Mouse (Mus musculus): Measurements from ENCODE around the gene Nbeal2. TPM values are rescaled to one million over a fixed set of nuclear protein-coding genes. Genes with fewer than 3 reads are reported as not detected.

Nbeal2 gene
- polyA plus RNA-seq, 1 experiment from 2014 or later, result 3.6 TPM

- DNase-seq (peak; percentile 64), ATAC-seq (ENCODE audit: low FRiP score, low TSS enrichment) (no peak)
- no peak overlapping the region for H3K4me3 ChIP-seq (replicated peaks; ENCODE audit: low read depth, low read length)
- H3K36me3 ChIP-seq (ENCODE audit: control insufficient read depth, insufficient read depth, low read length), result no peaks in the 10 kb centered on the region
- no peak overlapping the region for H3K9ac ChIP-seq (replicated peaks; ENCODE audit: low read length)
- peaks cover 38% of the 10 kb centered on the region for H3K4me1 ChIP-seq (ENCODE audit: control insufficient read depth, insufficient read depth, low read length)
- H3K4me2 ChIP-seq (ENCODE audit: low read length), result no peak overlapping the region
- H3K27me3 ChIP-seq (ENCODE audit: control insufficient read depth, insufficient read depth, low read length), result no peaks in the 10 kb centered on the region
- WGBS, result 50% methylated on average over 9 of the region's 9 CpGs
- H3K27ac ChIP-seq (replicated peaks; ENCODE audit: low read depth, low read length), result peak overlapping the region; percentile 49; the same call in 1 of the 2 replicates
- H3K9me3 ChIP-seq (ENCODE audit: control insufficient read depth, low read length), result no peaks in the 10 kb centered on the region
Observed at GRCm38 (mm10) chr9:110681817-110682216, 27.9 kb upstream of the Nbeal2 start.

- no peak overlapping the region; the same call in 1 of the 2 replicates for H3K27ac ChIP-seq (replicated peaks; ENCODE audit: low read depth, low read length)
- no peak for DNase-seq
- no peaks in the 10 kb centered on the region for H3K36me3 ChIP-seq (ENCODE audit: control insufficient read depth, insufficient read depth, low read length)
- H3K27me3 ChIP-seq (ENCODE audit: control insufficient read depth, insufficient read depth, low read length), result no peaks in the 10 kb centered on the region
- WGBS, result 93% methylated on average over 7 of the region's 7 CpGs
- H3K9ac ChIP-seq (replicated peaks; ENCODE audit: low read length), result no peak overlapping the region
- peaks cover 38% of the 10 kb centered on the region for H3K4me1 ChIP-seq (ENCODE audit: control insufficient read depth, insufficient read depth, low read length)
- H3K9me3 ChIP-seq (ENCODE audit: control insufficient read depth, low read length), result no peaks in the 10 kb centered on the region
- H3K4me3 ChIP-seq (replicated peaks; ENCODE audit: low read depth, low read length), result no peak overlapping the region
- no peak overlapping the region for H3K4me2 ChIP-seq (ENCODE audit: low read length)
- ATAC-seq (ENCODE audit: low FRiP score, low TSS enrichment), result no peak
Observed at GRCm38 (mm10) chr9:110680736-110681507, 27.0 kb upstream of the Nbeal2 start.

GRCm38 (mm10) chr9:110678886-110679285, 24.9 kb upstream of the Nbeal2 start:
- no peak for ATAC-seq (ENCODE audit: low FRiP score, low TSS enrichment)
- Histone ChIP-seq H3K4me2 (ENCODE audit: low read length) (no peak overlapping the region), H3K4me3 (replicated peaks; ENCODE audit: low read depth, low read length) (no peak overlapping the region), H3K9ac (replicated peaks; ENCODE audit: low read length) (no peak overlapping the region), H3K36me3 (ENCODE audit: control insufficient read depth, insufficient read depth, low read length) (no peaks in the 10 kb centered on the region), H3K27me3 (ENCODE audit: control insufficient read depth, insufficient read depth, low read length) (no peaks in the 10 kb centered on the region), H3K9me3 (ENCODE audit: control insufficient read depth, low read length) (no peaks in the 10 kb centered on the region), H3K27ac (replicated peaks; ENCODE audit: low read depth, low read length) (no peak overlapping the region), H3K4me1 (ENCODE audit: control insufficient read depth, insufficient read depth, low read length) (peaks cover 20% of the 10 kb centered on the region)
- no peak for DNase-seq
- WGBS, result 69% methylated on average over 5 of the region's 5 CpGs

GRCm38 (mm10) chr9:110676492-110676911, 22.5 kb upstream of the Nbeal2 start:
- Histone ChIP-seq H3K27ac (replicated peaks; ENCODE audit: low read depth, low read length) (no peak overlapping the region), H3K9ac (replicated peaks; ENCODE audit: low read length) (no peak overlapping the region), H3K27me3 (ENCODE audit: control insufficient read depth, insufficient read depth, low read length) (no peaks in the 10 kb centered on the region), H3K9me3 (ENCODE audit: control insufficient read depth, low read length) (no peaks in the 10 kb centered on the region), H3K4me1 (ENCODE audit: control insufficient read depth, insufficient read depth, low read length) (0 out of 2 replicates have a peak, but pooled peaks cover 3% of the 10 kb centered on the region), H3K36me3 (ENCODE audit: control insufficient read depth, insufficient read depth, low read length) (no peaks in the 10 kb centered on the region), H3K4me3 (replicated peaks; ENCODE audit: low read depth, low read length) (no peak overlapping the region), H3K4me2 (ENCODE audit: low read length) (no peak overlapping the region)
- no peak for ATAC-seq (ENCODE audit: low FRiP score, low TSS enrichment)
- DNase-seq, result no peak
- WGBS, result 89% methylated on average over 8 of the region's 8 CpGs

- 57% methylated on average over 10 of the region's 10 CpGs for WGBS
- DNase-seq, result no peak
- H3K4me3 ChIP-seq (replicated peaks; ENCODE audit: low read depth, low read length), result no peak overlapping the region
- no peak overlapping the region for H3K9ac ChIP-seq (replicated peaks; ENCODE audit: low read length)
- peaks cover 2% of the 10 kb centered on the region; the same call in 1 of the 2 replicates for H3K36me3 ChIP-seq (ENCODE audit: control insufficient read depth, insufficient read depth, low read length)
- no peak overlapping the region for H3K27ac ChIP-seq (replicated peaks; ENCODE audit: low read depth, low read length)
- H3K27me3 ChIP-seq (ENCODE audit: control insufficient read depth, insufficient read depth, low read length), result no peaks in the 10 kb centered on the region
- H3K4me1 ChIP-seq (ENCODE audit: control insufficient read depth, insufficient read depth, low read length), result 0 out of 2 replicates have a peak, but pooled peaks cover 3% of the 10 kb centered on the region
- no peaks in the 10 kb centered on the region for H3K9me3 ChIP-seq (ENCODE audit: control insufficient read depth, low read length)
- H3K4me2 ChIP-seq (ENCODE audit: low read length), result no peak overlapping the region
- ATAC-seq (ENCODE audit: low FRiP score, low TSS enrichment), result no peak
Observed at GRCm38 (mm10) chr9:110673107-110673752, 19.3 kb upstream of the Nbeal2 start.

GRCm38 (mm10) chr9:110672462-110673106, 18.6 kb upstream of the Nbeal2 start:
- H3K27ac ChIP-seq (replicated peaks; ENCODE audit: low read depth, low read length), result no peak overlapping the region
- 59% methylated on average over 7 of the region's 7 CpGs for WGBS

GRCm38 (mm10) chr9:110669785-110670184, 15.8 kb upstream of the Nbeal2 start:
- DNase-seq (no peak), ATAC-seq (ENCODE audit: low FRiP score, low TSS enrichment) (no peak)
- Histone ChIP-seq H3K27me3 (ENCODE audit: control insufficient read depth, insufficient read depth, low read length) (no peaks in the 10 kb centered on the region), H3K9me3 (ENCODE audit: control insufficient read depth, low read length) (no peaks in the 10 kb centered on the region), H3K36me3 (ENCODE audit: control insufficient read depth, insufficient read depth, low read length) (peaks cover 2% of the 10 kb centered on the region; the same call in 1 of the 2 replicates), H3K27ac (replicated peaks; ENCODE audit: low read depth, low read length) (no peak overlapping the region), H3K4me3 (replicated peaks; ENCODE audit: low read depth, low read length) (no peak overlapping the region), H3K4me1 (ENCODE audit: control insufficient read depth, insufficient read depth, low read length) (peaks cover 15% of the 10 kb centered on the region; the same call in 1 of the 2 replicates), H3K9ac (replicated peaks; ENCODE audit: low read length) (no peak overlapping the region), H3K4me2 (ENCODE audit: low read length) (no peak overlapping the region)
- WGBS, result 93% methylated on average over 5 of the region's 5 CpGs

More at GRCm38 (mm10) chr9:110672462-110673106, 18.6 kb upstream of the Nbeal2 start:
- ATAC-seq (ENCODE audit: low FRiP score, low TSS enrichment), result no peak
- DNase-seq, result peak; percentile 40
- Histone ChIP-seq H3K9me3 (ENCODE audit: control insufficient read depth, low read length) (no peaks in the 10 kb centered on the region), H3K9ac (replicated peaks; ENCODE audit: low read length) (no peak overlapping the region), H3K27me3 (ENCODE audit: control insufficient read depth, insufficient read depth, low read length) (no peaks in the 10 kb centered on the region), H3K4me3 (replicated peaks; ENCODE audit: low read depth, low read length) (no peak overlapping the region), H3K4me1 (ENCODE audit: control insufficient read depth, insufficient read depth, low read length) (0 out of 2 replicates have a peak, but pooled peaks cover 3% of the 10 kb centered on the region), H3K4me2 (ENCODE audit: low read length) (no peak overlapping the region), H3K36me3 (ENCODE audit: control insufficient read depth, insufficient read depth, low read length) (peaks cover 2% of the 10 kb centered on the region; the same call in 1 of the 2 replicates)

- Histone ChIP-seq H3K4me3 (replicated peaks; ENCODE audit: low read depth, low read length) (no peak overlapping the region), H3K36me3 (ENCODE audit: control insufficient read depth, insufficient read depth, low read length) (peaks cover 2% of the 10 kb centered on the region; the same call in 1 of the 2 replicates), H3K27ac (replicated peaks; ENCODE audit: low read depth, low read length) (no peak overlapping the region), H3K9me3 (ENCODE audit: control insufficient read depth, low read length) (no peaks in the 10 kb centered on the region), H3K9ac (replicated peaks; ENCODE audit: low read length) (no peak overlapping the region), H3K27me3 (ENCODE audit: control insufficient read depth, insufficient read depth, low read length) (no peaks in the 10 kb centered on the region), H3K4me2 (ENCODE audit: low read length) (no peak overlapping the region), H3K4me1 (ENCODE audit: control insufficient read depth, insufficient read depth, low read length) (peaks cover 17% of the 10 kb centered on the region; the same call in 1 of the 2 replicates)
- DNase-seq (no peak), ATAC-seq (ENCODE audit: low FRiP score, low TSS enrichment) (no peak)
- WGBS, result 90% methylated on average over 6 of the region's 6 CpGs
Observed at GRCm38 (mm10) chr9:110668601-110669293, 14.8 kb upstream of the Nbeal2 start.

All from midbrain, embryonic 14.5 days (tissue).